8 mouse cellular contexts compared by ENCODE assay signal in the genomic region with DNA sequence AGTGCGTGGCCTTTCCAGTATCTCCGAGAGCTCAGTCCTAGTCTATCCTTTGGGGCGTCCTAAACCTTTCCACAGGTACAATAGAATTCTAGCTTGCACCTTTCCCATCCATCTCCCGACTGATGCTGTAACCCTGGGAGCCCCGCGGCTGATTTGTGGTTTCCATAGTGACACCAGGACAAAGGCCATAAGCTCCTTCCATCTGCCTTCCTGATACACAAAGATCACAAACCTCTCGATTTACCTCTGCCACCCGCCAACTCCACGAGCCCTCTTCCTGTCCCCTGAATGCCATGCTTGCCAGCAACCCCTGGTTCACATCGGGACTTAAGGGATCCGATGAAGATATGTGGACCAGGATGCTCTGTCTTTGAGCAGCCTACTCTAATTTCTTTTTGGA. TPM values are rescaled to one million over a fixed set of nuclear protein-coding genes. Genes with fewer than 3 reads are reported as not detected.
DNase-seq lines count a peak whose midpoint lies in the region; ATAC-seq lines count a peak whose summit lies in the region.

No protein-coding gene starts in this region.

- peak overlapping the region; percentile 48; the same call in 1 of the 2 replicates for H3K9ac ChIP-seq in lung, embryonic 16.5 days (ENCODE audit: low read length)
- H3K9ac ChIP-seq in forebrain, embryonic 12.5 days, result no peak overlapping the region; the same call in 1 of the 2 replicates
- peak overlapping the region; percentile 28; the same call in 1 of the 2 replicates for H3K9ac ChIP-seq in limb, embryonic 11.5 days (ENCODE audit: low read length)
- peak overlapping the region; percentile 17; the same call in 1 of the 2 replicates for H3K9ac ChIP-seq in neural tube, embryonic 15.5 days (replicated peaks)

- no peaks in the 10 kb centered on the region for H3K27me3 ChIP-seq in lung, embryonic 16.5 days (ENCODE audit: control insufficient read depth, insufficient read depth, low read depth, low read length)
- no peaks in the 10 kb centered on the region for H3K27me3 ChIP-seq in forebrain, embryonic 12.5 days
- no peaks in the 10 kb centered on the region for H3K27me3 ChIP-seq in limb, embryonic 11.5 days (ENCODE audit: control insufficient read depth, insufficient read depth, low read length)
- no peaks in the 10 kb centered on the region for H3K27me3 ChIP-seq in neural tube, embryonic 15.5 days (replicated peaks)

- H3K9me3 ChIP-seq in lung, embryonic 16.5 days (ENCODE audit: control insufficient read depth, low read length), result no peaks in the 10 kb centered on the region
- no peaks in the 10 kb centered on the region for H3K9me3 ChIP-seq in forebrain, embryonic 12.5 days
- H3K9me3 ChIP-seq in limb, embryonic 11.5 days (ENCODE audit: control insufficient read depth, low read length), result no peaks in the 10 kb centered on the region
- H3K9me3 ChIP-seq in neural tube, embryonic 15.5 days (replicated peaks), result no peaks in the 10 kb centered on the region

- no peak for DNase-seq in lung, postnatal 25 days (ENCODE audit: low spot score)
- DNase-seq in limb, embryonic 11.5 days (ENCODE audit: low spot score), result no peak
- no peak for DNase-seq in cerebellum, adult 11-12 months
- DNase-seq in layer of hippocampus, adult 9-10 months (ENCODE audit: low spot score), result no peak

- peak overlapping the region; percentile 73 for H3K4me3 ChIP-seq in lung, embryonic 16.5 days (ENCODE audit: low read length)
- H3K4me3 ChIP-seq in forebrain, embryonic 12.5 days (replicated peaks), result peak overlapping the region; percentile 46
- H3K4me3 ChIP-seq in limb, embryonic 11.5 days (ENCODE audit: low read depth, low read length), result peak overlapping the region; percentile 31
- H3K4me3 ChIP-seq in neural tube, embryonic 15.5 days (replicated peaks), result peak overlapping the region; percentile 32

- H3K4me2 ChIP-seq in lung, embryonic 16.5 days (ENCODE audit: low read depth, low read length), result peak overlapping the region; percentile 67
- peak overlapping the region; percentile 68 for H3K4me2 ChIP-seq in forebrain, embryonic 12.5 days
- peak overlapping the region; percentile 37; the same call in 1 of the 2 replicates for H3K4me2 ChIP-seq in limb, embryonic 11.5 days (ENCODE audit: low read depth, severe bottlenecking)
- peak overlapping the region; percentile 51 for H3K4me2 ChIP-seq in neural tube, embryonic 15.5 days

- WGBS in lung, embryonic 16.5 days, result 31% methylated on average over 11 of the region's 11 CpGs
- WGBS in forebrain, embryonic 12.5 days, result 30% methylated on average over 11 of the region's 11 CpGs
- 44% methylated on average over 11 of the region's 11 CpGs for WGBS in limb, embryonic 11.5 days
- WGBS in neural tube, embryonic 15.5 days, result 35% methylated on average over 11 of the region's 11 CpGs

- peaks cover 26% of the 10 kb centered on the region for H3K36me3 ChIP-seq in lung, embryonic 16.5 days (ENCODE audit: control insufficient read depth, insufficient read depth, low read length)
- H3K36me3 ChIP-seq in forebrain, embryonic 12.5 days (replicated peaks), result peaks cover 17% of the 10 kb centered on the region
- peaks cover 8% of the 10 kb centered on the region; the same call in 1 of the 2 replicates for H3K36me3 ChIP-seq in limb, embryonic 11.5 days (ENCODE audit: control insufficient read depth, insufficient read depth, low read length)
- no peaks in the 10 kb centered on the region for H3K36me3 ChIP-seq in neural tube, embryonic 15.5 days

- H3K27ac ChIP-seq in lung, embryonic 16.5 days (ENCODE audit: low read length), result peak overlapping the region; percentile 94
- H3K27ac ChIP-seq in forebrain, embryonic 12.5 days, result peak overlapping the region; percentile 77
- peak overlapping the region; percentile 67; the same call in 1 of the 2 replicates for H3K27ac ChIP-seq in limb, embryonic 11.5 days (replicated peaks; ENCODE audit: low read depth, low read length)
- no peak overlapping the region; the same call in 1 of the 2 replicates for H3K27ac ChIP-seq in neural tube, embryonic 15.5 days (replicated peaks)

- ATAC-seq in lung, embryonic 16.5 days (ENCODE audit: low read depth), result peak; percentile 3; the same call in 1 of the 2 replicates
- ATAC-seq in forebrain, embryonic 12.5 days (ENCODE audit: low FRiP score), result no peak; the same call in 1 of the 2 replicates
- ATAC-seq in limb, embryonic 11.5 days (ENCODE audit: insufficient number of reproducible peaks, low FRiP score, low TSS enrichment, low read depth), result no peak
- no peak; the same call in 1 of the 2 replicates for ATAC-seq in neural tube, embryonic 15.5 days (ENCODE audit: low FRiP score)
- no peak for ATAC-seq in activated CD4-positive, CD25-positive, alpha-beta regulatory T cell, adult 4 months

- H3K4me1 ChIP-seq in lung, embryonic 16.5 days (replicated peaks; ENCODE audit: control insufficient read depth, insufficient read depth, low read length), result peaks cover 18% of the 10 kb centered on the region
- peaks cover 26% of the 10 kb centered on the region for H3K4me1 ChIP-seq in forebrain, embryonic 12.5 days
- H3K4me1 ChIP-seq in limb, embryonic 11.5 days (ENCODE audit: control insufficient read depth, insufficient read depth, low read length), result peaks cover 7% of the 10 kb centered on the region
- peaks cover 19% of the 10 kb centered on the region for H3K4me1 ChIP-seq in neural tube, embryonic 15.5 days

RNA-seq across cellular contexts. Expression of a gene that starts 0.3 kb away (rescaled TPM):
- polyA plus RNA-seq in lung, embryonic 16.5 days (2015; fragmentation: Nextera tagmentation; extraction: Ambion mirVana), result 86.0 and 95.5 TPM in 2 replicates
- 37.9 and 39.5 TPM in 2 replicates for polyA plus RNA-seq in forebrain, embryonic 12.5 days (2016; fragmentation: Nextera tagmentation; extraction: Ambion mirVana)
- polyA plus RNA-seq in limb, embryonic 11.5 days (2014; fragmentation: Nextera tagmentation; extraction: Ambion mirVana), result 18.0 and 18.9 TPM in 2 replicates
- polyA plus RNA-seq in neural tube, embryonic 15.5 days (2015; fragmentation: Nextera tagmentation; extraction: Ambion mirVana), result 17.5 and 18.8 TPM in 2 replicates
- polyA plus RNA-seq in activated CD4-positive, CD25-positive, alpha-beta regulatory T cell, adult 4 months (2017; shearing (Covaris generic)), result under 1 TPM; 0.15 to 0.25 TPM

RNA-seq across cellular contexts. Expression of a gene that starts 11.2 kb away (rescaled TPM):
- 59.1 and 61.0 TPM in 2 replicates for polyA plus RNA-seq in lung, embryonic 16.5 days (2015; fragmentation: Nextera tagmentation; extraction: Ambion mirVana)
- polyA plus RNA-seq in forebrain, embryonic 12.5 days (2016; fragmentation: Nextera tagmentation; extraction: Ambion mirVana), result 101 and 103 TPM in 2 replicates
- 73.6 and 81.7 TPM in 2 replicates for polyA plus RNA-seq in limb, embryonic 11.5 days (2014; fragmentation: Nextera tagmentation; extraction: Ambion mirVana)
- 66.1 and 68.0 TPM in 2 replicates for polyA plus RNA-seq in neural tube, embryonic 15.5 days (2015; fragmentation: Nextera tagmentation; extraction: Ambion mirVana)
- polyA plus RNA-seq in activated CD4-positive, CD25-positive, alpha-beta regulatory T cell, adult 4 months (2017; shearing (Covaris generic)), result 10 to 100 TPM; 14.6 to 18.3 TPM

RNA-seq across cellular contexts. Expression of a gene that starts 17.9 kb away (rescaled TPM):
- 76.6 and 89.7 TPM in 2 replicates for polyA plus RNA-seq in lung, embryonic 16.5 days (2015; fragmentation: Nextera tagmentation; extraction: Ambion mirVana)
- 67.6 and 70.0 TPM in 2 replicates for polyA plus RNA-seq in forebrain, embryonic 12.5 days (2016; fragmentation: Nextera tagmentation; extraction: Ambion mirVana)
- polyA plus RNA-seq in limb, embryonic 11.5 days (2014; fragmentation: Nextera tagmentation; extraction: Ambion mirVana), result 13.6 and 17.2 TPM in 2 replicates
- 58.4 and 59.8 TPM in 2 replicates for polyA plus RNA-seq in neural tube, embryonic 15.5 days (2015; fragmentation: Nextera tagmentation; extraction: Ambion mirVana)
- 1 to 10 TPM; 1.6 to 2.1 TPM for polyA plus RNA-seq in activated CD4-positive, CD25-positive, alpha-beta regulatory T cell, adult 4 months (2017; shearing (Covaris generic))

RNA-seq across cellular contexts. Expression of a gene that starts 18.9 kb away (rescaled TPM):
- polyA plus RNA-seq in lung, embryonic 16.5 days (2015; fragmentation: Nextera tagmentation; extraction: Ambion mirVana), result 50.7 and 58.0 TPM in 2 replicates
- polyA plus RNA-seq in forebrain, embryonic 12.5 days (2016; fragmentation: Nextera tagmentation; extraction: Ambion mirVana), result 44.1 and 49.0 TPM in 2 replicates
- polyA plus RNA-seq in limb, embryonic 11.5 days (2014; fragmentation: Nextera tagmentation; extraction: Ambion mirVana), result 46.0 and 55.5 TPM in 2 replicates
- polyA plus RNA-seq in neural tube, embryonic 15.5 days (2015; fragmentation: Nextera tagmentation; extraction: Ambion mirVana), result 53.7 and 64.4 TPM in 2 replicates
- 10 to 100 TPM; 22.5 to 31.5 TPM for polyA plus RNA-seq in activated CD4-positive, CD25-positive, alpha-beta regulatory T cell, adult 4 months (2017; shearing (Covaris generic))

RNA-seq across cellular contexts. Expression of a gene that starts 28.3 kb away (rescaled TPM):
- polyA plus RNA-seq in lung, embryonic 16.5 days (2015; fragmentation: Nextera tagmentation; extraction: Ambion mirVana), result 97.4 and 107 TPM in 2 replicates
- polyA plus RNA-seq in forebrain, embryonic 12.5 days (2016; fragmentation: Nextera tagmentation; extraction: Ambion mirVana), result 85.7 and 91.4 TPM in 2 replicates
- polyA plus RNA-seq in limb, embryonic 11.5 days (2014; fragmentation: Nextera tagmentation; extraction: Ambion mirVana), result 126 and 138 TPM in 2 replicates
- polyA plus RNA-seq in neural tube, embryonic 15.5 days (2015; fragmentation: Nextera tagmentation; extraction: Ambion mirVana), result 58.1 and 78.1 TPM in 2 replicates
- polyA plus RNA-seq in activated CD4-positive, CD25-positive, alpha-beta regulatory T cell, adult 4 months (2017; shearing (Covaris generic)), result 100 to 1,000 TPM; 131 to 141 TPM

Comparison
In these comparisons a context has a peak if more than half of its experiments do, and no peak if none do; other contexts are left out.
1. RNA of a gene that starts 0.3 kb away (polyA plus RNA-seq): 86.0 to 95.5 TPM in lung, embryonic 16.5 days, 37.9 to 39.5 TPM in forebrain, embryonic 12.5 days, 18.0 to 18.9 TPM in limb, embryonic 11.5 days and 17.5 to 18.8 TPM in neural tube, embryonic 15.5 days; 0.15 to 0.25 TPM in activated CD4-positive, CD25-positive, alpha-beta regulatory T cell, adult 4 months; every median in the first group is over 10 times any median in the second.
2. Peak in every context shown above with its lines, with median percentiles within 50 percentile points of each other: H3K4me2 ChIP-seq and H3K4me3 ChIP-seq.